20 mouse cellular contexts compared by ENCODE assay signal in the genomic region with DNA sequence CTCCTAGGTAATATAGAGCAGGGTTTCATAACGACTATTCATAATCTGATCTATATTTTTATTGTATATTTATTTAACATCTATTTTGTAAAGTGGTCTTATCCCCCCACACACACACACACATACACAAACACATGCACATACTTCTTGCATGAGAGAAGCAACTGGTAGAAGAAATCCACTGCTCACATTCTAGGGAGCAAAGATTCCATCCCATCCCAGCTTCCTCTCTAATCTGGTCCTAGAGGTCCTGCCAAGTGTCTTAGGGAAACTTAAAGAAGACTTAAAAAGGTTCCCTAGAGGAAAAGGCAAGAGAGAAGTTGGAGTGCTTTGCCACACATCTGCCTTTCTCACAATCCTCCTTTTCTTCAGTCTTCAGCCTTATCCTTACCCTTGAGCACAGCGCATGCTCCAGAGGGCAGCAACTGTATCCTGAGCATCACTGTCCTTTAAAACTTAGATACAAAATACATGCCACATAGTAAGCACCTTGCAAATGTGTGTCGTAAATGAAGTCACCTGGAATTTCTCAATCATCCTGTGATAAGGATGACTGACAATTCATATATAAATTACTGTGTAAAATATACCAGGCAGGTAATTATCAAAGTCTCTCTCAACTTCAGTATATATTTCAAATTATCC.
"Had no signal": no experiment of that assay in that cellular context is flagged by ENCODE, and none has a peak within 500 bp of the region (broad histone marks: within the 10 kb centered on the region; RNA-seq: fewer than 3 reads in every experiment).

No protein-coding gene starts in this region.

- H3K27ac ChIP-seq: kidney, embryonic 15.5 days; layer of hippocampus, adult 2 months; left cerebral cortex, adult 2 months; liver, embryonic 13.5 days; lung, embryonic 15.5 days; midbrain, embryonic 10.5 days; midbrain, embryonic 13.5 days; stomach, postnatal 0 days had no signal

- H3K4me3 ChIP-seq: kidney, embryonic 15.5 days; layer of hippocampus, adult 2 months; left cerebral cortex, adult 2 months; liver, embryonic 13.5 days; lung, embryonic 15.5 days; megakaryocyte, embryonic 14.5 days; midbrain, embryonic 10.5 days; midbrain, embryonic 13.5 days had no signal

- H3K36me3 ChIP-seq: kidney, embryonic 15.5 days; liver, embryonic 13.5 days; lung, embryonic 15.5 days; midbrain, embryonic 10.5 days; midbrain, embryonic 13.5 days had no signal

- DNase-seq: kidney, adult 8-10 months; kidney, postnatal 14 days; layer of hippocampus, adult 9-11 months; liver, embryonic 13.5 days; lung, postnatal 10 days; lung, postnatal 36 days; right cerebral cortex, adult 18-20 months; right cerebral cortex, postnatal 14 days; right cerebral cortex, postnatal 4 days; thymus, adult 2 months; thymus, postnatal 14 days; thymus, postnatal 4 days had no signal

- H3K27me3 ChIP-seq: kidney, embryonic 15.5 days; liver, embryonic 13.5 days; lung, embryonic 15.5 days; megakaryocyte, embryonic 14.5 days; midbrain, embryonic 13.5 days had no signal

- H3K9me3 ChIP-seq: kidney, embryonic 15.5 days; liver, embryonic 13.5 days; lung, embryonic 15.5 days; midbrain, embryonic 10.5 days; midbrain, embryonic 13.5 days had no signal

- ATAC-seq: midbrain, embryonic 13.5 days had no signal

- H3K4me2 ChIP-seq: kidney, embryonic 15.5 days; liver, embryonic 13.5 days; lung, embryonic 15.5 days; midbrain, embryonic 13.5 days had no signal

- H3K9ac ChIP-seq: kidney, embryonic 15.5 days; liver, embryonic 13.5 days; lung, embryonic 15.5 days; midbrain, embryonic 13.5 days had no signal

- H3K4me1 ChIP-seq: kidney, embryonic 15.5 days; megakaryocyte, embryonic 14.5 days; midbrain, embryonic 10.5 days; midbrain, embryonic 13.5 days had no signal
